ENCODE assay signal across 8 mouse cellular contexts in genomic region chrX:140599561-140600409, GRCm38 (mm10). TPM values are rescaled to one million over a fixed set of nuclear protein-coding genes. Genes with fewer than 3 reads are reported as not detected.
A peak's percentile ranks its signal among the peaks of the same experiment; 100 is the strongest.
DNase-seq lines count a peak whose midpoint lies in the region; ATAC-seq lines count a peak whose summit lies in the region.

No protein-coding gene starts in this region.

- H3K4me3 ChIP-seq in heart, embryonic 10.5 days, result peak overlapping the region; percentile 65
- H3K4me3 ChIP-seq in midbrain, embryonic 15.5 days, result peak overlapping the region; percentile 51

- no peak overlapping the region for H3K9ac ChIP-seq in midbrain, embryonic 15.5 days

- H3K4me1 ChIP-seq in heart, embryonic 10.5 days, result no peaks in the 10 kb centered on the region; the same call in 1 of the 2 replicates
- H3K4me1 ChIP-seq in midbrain, embryonic 15.5 days, result 0 out of 2 replicates have a peak, but pooled peaks cover 7% of the 10 kb centered on the region

- peak overlapping the region; percentile 88 for H3K4me2 ChIP-seq in midbrain, embryonic 15.5 days

- peak; percentile 38; the same call in 1 of the 2 replicates for ATAC-seq in midbrain, embryonic 15.5 days (replicated peaks)

- H3K27me3 ChIP-seq in heart, embryonic 10.5 days (ENCODE audit: insufficient read depth, poor library complexity, severe bottlenecking), result peaks cover 46% of the 10 kb centered on the region
- peaks cover 39% of the 10 kb centered on the region for H3K27me3 ChIP-seq in midbrain, embryonic 15.5 days (replicated peaks)

- no peaks in the 10 kb centered on the region for H3K9me3 ChIP-seq in heart, embryonic 10.5 days
- no peaks in the 10 kb centered on the region for H3K9me3 ChIP-seq in midbrain, embryonic 15.5 days

- peaks cover 1% of the 10 kb centered on the region; the same call in 1 of the 2 replicates for H3K36me3 ChIP-seq in heart, embryonic 10.5 days
- no peaks in the 10 kb centered on the region for H3K36me3 ChIP-seq in midbrain, embryonic 15.5 days (replicated peaks)

- peak; percentile 93 for DNase-seq in heart, adult 11 months
- no peak for DNase-seq in heart, adult 8-10 months (ENCODE audit: low spot score)
- DNase-seq in adrenal gland, postnatal 14 days, result peak; percentile 37
- DNase-seq in heart, embryonic 10.5 days (ENCODE audit: low spot score), result no peak
- DNase-seq in kidney, postnatal 4 days, result peak; percentile 3 to 26
- DNase-seq in thymus, postnatal 36 days, result peak; percentile 12 to 21
- no peak for DNase-seq in frontal cortex, adult 2 months (ENCODE audit: extremely low spot score in 1 of 2, low spot score in 1 of 2)

- peak overlapping the region; percentile 79 for H3K27ac ChIP-seq in heart, embryonic 10.5 days
- no peak overlapping the region for H3K27ac ChIP-seq in midbrain, embryonic 15.5 days

- WGBS in heart, embryonic 10.5 days, result 22% methylated on average over 69 of the region's 78 CpGs
- WGBS in midbrain, embryonic 15.5 days, result 26% methylated on average over 68 of the region's 78 CpGs

RNA-seq across cellular contexts. Expression of gene Tsc22d3, which starts 0.7 kb away (rescaled TPM):
- total RNA-seq in heart, adult 8-10 months (2022), result 100 to 1,000 TPM; 121 to 152 (median 126) TPM
- total RNA-seq in adrenal gland, postnatal 14 days (2021), result 126 and 203 TPM in 2 replicates
- polyA plus RNA-seq in heart, embryonic 10.5 days (2016; fragmentation: Nextera tagmentation; extraction: Ambion mirVana), result 139 and 202 TPM in 2 replicates
- 123 TPM in 2 replicates for polyA plus RNA-seq in midbrain, embryonic 15.5 days (2015; fragmentation: Nextera tagmentation; extraction: Ambion mirVana)
- polyA plus RNA-seq in frontal cortex, adult 2 months (2012; rRNA removed), result 68.3 and 92.5 TPM in 2 replicates

Comparison
In these comparisons a context has a peak if more than half of its experiments do, and no peak if none do; other contexts are left out.
1. DNase-seq: peak in heart, adult 11 months (single experiment), adrenal gland, postnatal 14 days (single experiment), kidney, postnatal 4 days (2 of 2) and thymus, postnatal 36 days (2 of 2); none in heart, adult 8-10 months (single experiment), heart, embryonic 10.5 days (single experiment) and frontal cortex, adult 2 months (0 of 2).